Mouse (Mus musculus) heart, embryonic 16.5 days (tissue): Measurements from ENCODE around the gene Derl3. TPM values are rescaled to one million over a fixed set of nuclear protein-coding genes. Genes with fewer than 3 reads are reported as not detected.
A peak's percentile ranks its signal among the peaks of the same experiment; 100 is the strongest.

Source experiments
- ATAC-seq: fragments of 200-750 bp; cut with Nextera tagmentation; replicated peaks from 2 replicates; pipeline ENCODE4 v1.8.0; 2017; ENCODE audit warnings: moderate number of reproducible peaks; ENCODE audit not compliant: insufficient read depth, low FRiP score; ENCODE audit errors: extremely low read depth
- H3K27ac ChIP-seq: fragments of 300-500 bp; sonication (generic); 2 replicates; pipeline ENCODE4 v1.5.1; 2014; ENCODE audit warnings: mild to moderate bottlenecking, low read length, control low read depth, moderate library complexity
- H3K27me3 ChIP-seq: fragments of 300-500 bp; sonication (generic); 2 replicates; pipeline ENCODE4 v1.6.1; 2014; ENCODE audit warnings: low read length, mixed read lengths; ENCODE audit not compliant: control insufficient read depth, insufficient read depth
- H3K36me3 ChIP-seq: fragments of 300-500 bp; sonication (generic); 2 replicates; pipeline ENCODE4 v1.6.1; 2014; ENCODE audit not compliant: control insufficient read depth, insufficient read depth
- H3K4me1 ChIP-seq: fragments of 300-500 bp; sonication (generic); 2 replicates; pipeline ENCODE4 v1.6.1; 2014; ENCODE audit warnings: low read length, mixed read lengths; ENCODE audit not compliant: control insufficient read depth, insufficient read depth
- H3K4me2 ChIP-seq: fragments of 300-500 bp; sonication (generic); 2 replicates; pipeline ENCODE4 v1.6.1; 2014; ENCODE audit warnings: low read depth, mild to moderate bottlenecking, control low read depth, low read length
- H3K4me3 ChIP-seq: fragments of 300-500 bp; sonication (generic); 2 replicates; pipeline ENCODE4 v1.5.1; 2014; ENCODE audit warnings: mild to moderate bottlenecking, control low read depth, low read length
- H3K9ac ChIP-seq: fragments of 300-500 bp; sonication (generic); 2 replicates; pipeline ENCODE4 v1.6.1; 2014; ENCODE audit warnings: low read length, control low read depth
- H3K9me3 ChIP-seq: fragments of 300-500 bp; sonication (generic); replicated peaks from 2 replicates; pipeline ENCODE4 v1.6.1; 2016; ENCODE audit warnings: low read length; ENCODE audit not compliant: control insufficient read depth
- WGBS: fragments of 180-500 bp; shearing (Covaris S2); extraction: QIAGEN DNeasy Blood & Tissue Kit; methylation state at CpG from one replicate; pipeline ENCODE4 v1.1.7; 2014; 5-methylcytosine and 5-hydroxymethylcytosine counted together
- polyA plus RNA-seq: library from polyadenylated mRNA; unstranded; fragments of >200 nt; fragmentation: Nextera tagmentation; extraction: Ambion mirVana; gene quantifications from 2 replicates; pipeline ENCODE4 v1.2.1, GENCODE M21; 2015

Derl3 gene
- polyA plus RNA-seq, 1 experiment from 2014 or later, result 1.2 TPM

GRCm38 (mm10) chr10:75860746-75861145 lies 32.5 kb upstream of the Derl3 start:
- peak overlapping the region; percentile 83 for H3K4me2 ChIP-seq
- H3K36me3 ChIP-seq, result peaks cover 14% of the 10 kb centered on the region
- no peak overlapping the region for H3K4me3 ChIP-seq
- no peaks in the 10 kb centered on the region for H3K27me3 ChIP-seq
- H3K9ac ChIP-seq, result peak overlapping the region; percentile 84
- peaks cover 26% of the 10 kb centered on the region for H3K4me1 ChIP-seq
- H3K27ac ChIP-seq, result peak overlapping the region; percentile 93
- WGBS, result 24% methylated on average over 7 of the region's 7 CpGs
- ATAC-seq, result peak; percentile 38; the same call in 1 of the 2 replicates
- no peaks in the 10 kb centered on the region for H3K9me3 ChIP-seq

DNA sequence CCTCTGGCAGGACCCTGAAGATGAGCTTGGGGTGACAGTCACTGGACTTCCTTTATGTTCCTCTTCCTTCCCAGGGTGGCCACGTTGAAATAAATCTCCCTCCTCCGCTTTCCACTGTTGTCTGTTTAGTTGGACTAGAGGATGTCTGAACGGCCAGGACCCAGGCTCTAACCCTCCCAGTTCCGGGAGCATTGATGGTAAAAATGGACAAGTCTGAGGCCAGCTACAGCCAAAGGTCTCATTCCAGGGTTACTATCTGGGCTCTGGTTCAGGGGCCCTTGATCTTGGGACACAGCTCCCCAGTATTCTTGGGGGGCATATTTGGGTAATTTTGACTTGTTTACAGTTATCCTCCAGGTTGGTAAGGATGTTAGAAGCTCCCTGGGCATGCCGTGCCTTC lies 31.6 kb upstream of the Derl3 start:
- H3K4me2 ChIP-seq, result no peak overlapping the region
- WGBS, result 77% methylated on average over 5 of the region's 5 CpGs
- no peaks in the 10 kb centered on the region for H3K27me3 ChIP-seq
- H3K4me1 ChIP-seq, result peaks cover 26% of the 10 kb centered on the region
- no peak overlapping the region for H3K4me3 ChIP-seq
- no peaks in the 10 kb centered on the region for H3K9me3 ChIP-seq
- H3K27ac ChIP-seq, result no peak overlapping the region
- peaks cover 14% of the 10 kb centered on the region for H3K36me3 ChIP-seq
- no peak for ATAC-seq
- no peak overlapping the region for H3K9ac ChIP-seq

GRCm38 (mm10) chr10:75872025-75872914 lies 20.9 kb upstream of the Derl3 start:
- no peaks in the 10 kb centered on the region for H3K36me3 ChIP-seq
- no peaks in the 10 kb centered on the region for H3K9me3 ChIP-seq
- H3K9ac ChIP-seq, result peak overlapping the region; percentile 57
- no peaks in the 10 kb centered on the region for H3K27me3 ChIP-seq
- 35% methylated on average over 10 of the region's 10 CpGs for WGBS
- peaks cover 11% of the 10 kb centered on the region for H3K4me1 ChIP-seq
- H3K27ac ChIP-seq, result peak overlapping the region; percentile 52
- no peak for ATAC-seq
- H3K4me2 ChIP-seq, result peak overlapping the region; percentile 76
- H3K4me3 ChIP-seq, result peak overlapping the region; percentile 47

GRCm38 (mm10) chr10:75872915-75873542 lies 20.2 kb upstream of the Derl3 start:
- Histone ChIP-seq H3K27ac (peak overlapping the region; percentile 52), H3K9me3 (no peaks in the 10 kb centered on the region), H3K4me2 (peak overlapping the region; percentile 76), H3K4me3 (peak overlapping the region; percentile 47), H3K36me3 (no peaks in the 10 kb centered on the region), H3K4me1 (peaks cover 11% of the 10 kb centered on the region), H3K9ac (peak overlapping the region; percentile 61), H3K27me3 (no peaks in the 10 kb centered on the region)
- 4% methylated on average over 11 of the region's 11 CpGs for WGBS
- ATAC-seq, result peak; percentile 94

- Histone ChIP-seq H3K4me1 (peaks cover 11% of the 10 kb centered on the region), H3K4me3 (peak overlapping the region; percentile 47; the same call in 1 of the 2 replicates), H3K36me3 (no peaks in the 10 kb centered on the region), H3K4me2 (peak overlapping the region; percentile 76), H3K27ac (peak overlapping the region; percentile 52), H3K9me3 (no peaks in the 10 kb centered on the region), H3K27me3 (no peaks in the 10 kb centered on the region), H3K9ac (peak overlapping the region; percentile 61)
- WGBS, result 32% methylated on average over 10 of the region's 10 CpGs
- no peak for ATAC-seq
Measured at GRCm38 (mm10) chr10:75873543-75874170, 19.6 kb upstream of the Derl3 start.

DNA sequence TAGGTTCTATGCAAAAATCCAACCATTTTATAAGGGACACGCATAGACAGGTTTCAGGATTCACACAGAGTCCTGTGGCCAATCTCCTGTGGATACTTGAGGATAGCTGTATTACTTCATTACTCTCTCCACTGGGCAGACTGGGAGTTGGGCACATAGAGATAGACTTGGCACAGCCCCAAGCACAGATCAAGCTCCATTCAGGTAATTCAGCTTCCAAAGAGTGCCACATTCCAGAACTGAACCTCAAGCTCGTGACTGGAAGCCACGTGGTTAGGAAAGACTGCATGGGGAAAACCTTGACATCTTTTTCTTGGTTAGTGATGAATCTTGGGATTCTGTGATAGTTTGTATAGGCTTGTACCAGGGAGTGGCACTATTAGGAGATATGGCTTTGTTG lies 14.4 kb upstream of the Derl3 start:
- H3K27ac ChIP-seq, result no peak overlapping the region
- 0 out of 2 replicates have a peak, but pooled peaks cover 4% of the 10 kb centered on the region for H3K4me1 ChIP-seq
- H3K36me3 ChIP-seq, result no peaks in the 10 kb centered on the region
- no peak overlapping the region for H3K4me3 ChIP-seq
- H3K9ac ChIP-seq, result no peak overlapping the region
- ATAC-seq, result no peak
- no peaks in the 10 kb centered on the region for H3K27me3 ChIP-seq
- WGBS, result 71% methylated on average over 3 of the region's 3 CpGs
- no peak overlapping the region for H3K4me2 ChIP-seq
- H3K9me3 ChIP-seq, result no peaks in the 10 kb centered on the region

- Histone ChIP-seq H3K9me3 (no peaks in the 10 kb centered on the region), H3K4me2 (no peak overlapping the region), H3K27ac (no peak overlapping the region), H3K4me1 (0 out of 2 replicates have a peak, but pooled peaks cover 4% of the 10 kb centered on the region), H3K4me3 (no peak overlapping the region), H3K9ac (no peak overlapping the region), H3K27me3 (no peaks in the 10 kb centered on the region), H3K36me3 (no peaks in the 10 kb centered on the region)
- ATAC-seq, result no peak
- WGBS, result 92% methylated on average over 10 of the region's 10 CpGs
Measured at GRCm38 (mm10) chr10:75880351-75880750, 12.9 kb upstream of the Derl3 start.

GRCm38 (mm10) chr10:75880771-75881577 lies 12.2 kb upstream of the Derl3 start:
- ATAC-seq, result no peak
- no peaks in the 10 kb centered on the region for H3K36me3 ChIP-seq
- H3K4me1 ChIP-seq, result 0 out of 2 replicates have a peak, but pooled peaks cover 4% of the 10 kb centered on the region
- no peak overlapping the region for H3K27ac ChIP-seq
- 60% methylated on average over 6 of the region's 6 CpGs for WGBS
- H3K9ac ChIP-seq, result no peak overlapping the region
- H3K4me2 ChIP-seq, result no peak overlapping the region
- no peaks in the 10 kb centered on the region for H3K27me3 ChIP-seq
- H3K9me3 ChIP-seq, result no peaks in the 10 kb centered on the region
- H3K4me3 ChIP-seq, result no peak overlapping the region
